Mouse (Mus musculus) adrenal gland, adult 18-20 months (tissue): Measurements from ENCODE around the gene Pdcl2. TPM values are rescaled to one million over a fixed set of nuclear protein-coding genes. Genes with fewer than 3 reads are reported as not detected.
A peak's percentile ranks its signal among the peaks of the same experiment; 100 is the strongest.

Experiments
- DNase-seq, 2 experiments: peaks; one replicate each; pipeline ENCODE4 v3.0.0; 2021 to 2022; ENCODE audit warnings: low spot score in 2 of 2
- long read RNA-seq, 2 experiments: library from polyadenylated mRNA; stranded (forward); transcript quantifications; one replicate each; pipeline ENCODE4 v2.0.0; 2021
- total RNA-seq, 2 experiments: library from RNA; stranded (reverse); gene quantifications; 1 replicate in 1 of 2; 2 replicates in 1 of 2; pipeline ENCODE4 v1.2.3; 2021

Gene Pdcl2
- total RNA-seq = not detected
- long read RNA-seq, experiment 1 = 0 reads
- long read RNA-seq, experiment 2 = 0 reads

DNA sequence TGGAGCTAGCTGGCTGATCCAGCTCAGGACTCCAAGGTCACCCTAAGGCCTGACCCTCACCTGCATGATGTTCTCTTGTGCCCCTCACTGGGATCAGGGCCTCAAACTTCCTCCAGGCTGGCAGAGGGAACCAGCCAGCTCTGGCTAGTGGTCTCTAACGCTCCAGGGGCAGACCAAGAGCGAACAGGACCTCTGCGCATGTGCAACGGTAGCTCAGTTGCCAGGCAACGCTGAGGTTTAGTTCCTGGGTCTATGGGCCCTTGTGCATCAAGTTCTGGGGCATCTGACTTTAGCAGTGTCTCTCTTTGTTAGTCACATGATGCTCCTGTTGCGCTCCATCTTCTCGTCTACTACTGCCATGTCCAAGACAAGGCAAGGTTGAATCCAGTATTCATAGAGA is at the start of gene Pdcl2:
Pdcl2 (minus strand) TSS at position 204 of the 400 bp plus-strand sequence.
- DNase-seq = no peak

DNA sequence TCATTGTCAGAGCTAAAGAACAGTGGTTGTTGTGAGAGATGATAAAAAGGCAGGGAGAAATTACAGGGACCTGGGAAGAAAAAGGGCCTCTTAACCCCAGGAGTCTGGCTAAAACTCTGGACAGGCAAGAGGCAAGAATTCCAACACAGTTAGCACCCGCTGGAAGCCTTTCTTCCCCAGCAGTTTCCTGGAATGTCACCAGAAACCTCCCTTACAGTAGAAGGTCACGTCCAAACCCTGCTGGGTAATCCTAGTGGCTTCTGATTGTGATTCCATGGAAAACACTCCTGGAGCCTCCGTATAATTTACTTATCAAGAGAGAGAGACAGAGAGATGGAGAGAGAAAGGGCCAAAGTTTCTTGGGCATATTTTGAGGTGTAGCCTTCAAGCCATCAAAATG is 48.3 kb upstream of the Pdcl2 start:
- no peak for DNase-seq

DNA sequence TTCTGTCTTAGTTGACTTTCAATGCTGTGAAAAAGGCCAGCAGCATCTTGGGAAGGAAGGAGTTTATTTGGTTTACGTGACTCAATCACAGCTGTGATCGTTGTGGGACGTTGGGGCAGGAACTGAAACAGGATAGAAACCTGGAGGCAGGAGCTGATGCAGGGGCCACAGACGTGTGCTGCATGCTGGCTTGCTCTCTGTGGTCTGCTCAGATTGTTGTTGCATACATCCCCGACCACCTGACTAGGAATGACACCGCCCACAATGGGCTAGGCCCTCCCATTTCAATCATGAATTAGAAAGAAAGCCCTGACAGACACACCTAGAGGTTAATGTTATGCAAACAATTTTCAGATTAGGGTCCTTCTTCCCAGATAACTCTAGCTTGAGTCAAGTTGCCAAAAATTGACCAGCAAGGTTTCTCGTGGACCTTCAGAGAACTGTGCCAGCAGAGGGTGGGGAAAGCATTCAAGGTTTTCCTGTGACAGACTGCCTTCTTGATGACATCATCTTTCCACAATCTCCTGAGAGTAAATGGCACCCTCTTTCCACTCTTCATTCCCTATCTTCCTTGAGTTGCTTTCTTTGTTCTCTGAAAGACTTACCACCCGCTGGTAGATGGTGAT is 38.4 kb upstream of the Pdcl2 start:
- DNase-seq = no peak

DNA sequence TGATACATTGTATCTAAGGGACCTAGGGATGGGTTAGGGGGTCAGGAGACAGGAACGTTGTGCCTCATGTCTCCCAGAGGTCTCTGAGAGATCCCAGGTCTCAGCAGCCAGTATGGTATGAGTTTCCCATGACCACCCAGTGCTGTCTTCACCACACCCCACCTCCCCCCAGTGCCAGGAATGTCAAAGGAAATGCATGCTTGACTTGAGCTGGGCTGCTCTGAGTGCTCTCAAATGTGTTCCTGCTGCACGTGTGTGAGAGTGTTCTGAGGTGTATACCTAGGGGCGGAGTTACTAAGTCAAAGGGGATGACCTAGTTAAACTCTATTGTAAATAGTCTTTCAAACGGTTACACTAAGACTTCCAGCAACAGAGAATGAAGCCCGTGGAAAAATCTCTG is 34.5 kb upstream of the Pdcl2 start:
- no peak for DNase-seq

GRCm38 (mm10) chr5:76363453-76364104 is 32.6 kb upstream of the Pdcl2 start, which contains the start of gene Nmu:
Nmu (minus strand) TSS chr5:76363788.
- DNase-seq = peak; percentile 8 to 21

DNA sequence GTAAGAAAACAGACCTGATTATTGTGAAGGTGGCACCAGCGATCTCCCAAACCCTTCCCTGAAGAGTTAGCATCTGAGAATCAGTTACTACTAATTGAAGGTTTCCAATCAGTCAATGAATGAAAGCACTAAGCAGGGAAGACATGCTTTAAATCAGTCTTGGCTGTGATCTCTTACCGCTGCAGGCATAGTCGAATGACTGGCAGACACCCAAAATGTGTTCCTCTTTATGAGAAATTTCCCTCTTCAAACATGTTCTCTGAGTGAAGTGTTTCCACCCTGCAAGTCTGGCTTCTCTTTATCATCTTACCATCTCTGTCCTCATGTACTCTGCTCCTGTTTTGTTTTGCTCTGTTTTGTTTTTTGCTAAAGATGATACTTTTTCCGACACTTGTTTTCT is 29.8 kb upstream of the Pdcl2 start:
- no peak for DNase-seq

DNA sequence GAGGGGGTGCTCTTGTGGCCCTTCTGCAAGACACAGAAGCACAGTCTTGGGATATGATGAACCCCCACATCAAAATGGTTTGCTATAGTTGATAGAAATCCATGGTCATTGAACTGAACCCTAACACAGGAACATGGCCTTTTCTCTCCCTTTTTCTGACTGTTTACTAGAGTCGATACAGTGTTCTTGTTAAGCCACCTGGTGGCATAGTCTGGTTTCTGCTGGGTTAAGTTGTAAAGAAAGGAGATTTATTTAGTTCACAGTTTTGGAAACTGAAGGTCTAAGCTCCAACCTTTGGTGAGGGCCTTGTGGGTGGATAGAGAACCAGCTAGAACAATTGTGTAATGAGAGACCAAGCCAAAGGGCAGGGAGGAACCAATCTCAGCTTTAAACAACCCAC is 29.1 kb upstream of the Pdcl2 start:
- DNase-seq = no peak

GRCm38 (mm10) chr5:76351953-76352611 is 21.1 kb upstream of the Pdcl2 start:
- no peak for DNase-seq

DNA sequence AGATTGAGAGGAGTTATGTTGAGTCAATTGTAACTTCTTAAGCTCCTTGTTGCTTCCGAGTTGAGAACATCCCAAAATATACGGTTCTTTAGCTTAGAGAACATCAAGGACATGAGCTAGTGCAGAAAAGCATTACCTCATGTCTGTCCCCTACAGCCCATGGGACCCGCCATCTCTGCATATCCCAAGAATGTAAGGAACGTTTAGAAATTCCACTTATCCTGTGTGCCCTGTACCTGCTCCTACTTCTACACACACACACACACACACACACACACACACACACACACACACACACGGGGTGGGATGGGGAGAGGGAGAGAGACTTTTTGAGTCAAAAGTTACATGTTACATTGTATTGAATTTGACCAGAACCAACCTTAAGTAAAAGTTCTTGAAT is 20.6 kb upstream of the Pdcl2 start:
- DNase-seq = no peak

- DNase-seq = no peak
These were observed 15.2 kb upstream of the Pdcl2 start for GRCm38 (mm10) chr5:76346137-76346536.

DNA sequence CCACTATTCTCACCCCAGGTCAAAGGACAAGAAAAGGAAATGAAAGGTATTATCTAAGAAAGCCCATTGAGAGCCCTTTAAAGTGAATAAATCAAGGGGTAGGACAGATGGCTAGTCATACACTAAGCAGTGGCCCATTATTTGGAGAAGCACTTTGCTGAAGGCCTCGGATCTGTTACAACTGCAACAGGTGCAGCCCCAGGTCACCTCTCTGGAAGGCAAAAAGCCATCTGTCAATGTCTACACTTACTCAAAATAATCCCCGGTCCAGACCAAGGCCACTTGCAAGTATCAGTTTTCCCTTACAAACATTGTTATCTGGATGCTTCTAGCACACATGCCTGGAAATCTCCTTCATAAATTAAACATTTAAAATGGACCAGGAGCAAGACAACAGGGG is 10.0 kb upstream of the Pdcl2 start:
- no peak for DNase-seq

- no peak for DNase-seq
These were observed 6.1 kb upstream of the Pdcl2 start for GRCm38 (mm10) chr5:76337100-76337499.

DNA sequence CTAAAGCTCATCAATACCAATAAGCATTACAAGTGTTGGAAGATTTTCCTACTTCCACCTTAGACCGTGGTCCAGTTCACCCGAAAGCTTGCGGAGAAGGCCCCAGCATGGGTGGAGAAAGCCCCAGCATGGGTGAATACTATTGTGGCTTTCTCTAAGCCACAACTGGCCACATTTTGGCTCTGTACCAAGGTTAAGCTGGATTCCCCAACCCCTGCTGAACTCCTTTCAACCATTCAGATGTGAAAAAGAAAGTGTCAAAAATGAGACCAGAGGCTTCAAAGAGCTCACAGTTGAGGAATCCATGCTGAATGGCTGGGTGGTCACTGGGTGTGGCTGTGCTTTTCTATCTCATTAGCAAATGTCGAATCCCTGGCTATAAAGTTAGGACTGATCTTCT is 2.9 kb upstream of the Pdcl2 start:
- no peak for DNase-seq

DNA sequence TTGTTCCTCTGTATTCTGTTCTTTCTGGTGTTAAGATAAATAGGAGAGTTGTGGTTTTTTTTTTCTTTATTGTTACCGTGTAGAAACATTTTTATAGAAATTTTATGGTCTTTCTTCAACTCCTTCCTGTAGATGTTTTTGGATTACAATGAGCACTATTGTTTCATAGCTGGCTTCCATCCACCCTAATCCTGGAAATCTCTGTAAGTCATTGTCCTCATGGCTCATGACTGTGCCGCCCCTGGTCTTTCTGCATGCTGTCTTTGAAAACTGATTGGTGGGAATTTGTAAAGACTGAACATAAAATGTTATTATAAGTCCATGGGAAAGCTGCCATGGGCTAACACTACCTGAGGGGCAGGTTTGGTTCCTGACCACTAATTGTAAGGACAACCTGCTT is 3.7 kb downstream of the Pdcl2 start:
- no peak for DNase-seq

DNA sequence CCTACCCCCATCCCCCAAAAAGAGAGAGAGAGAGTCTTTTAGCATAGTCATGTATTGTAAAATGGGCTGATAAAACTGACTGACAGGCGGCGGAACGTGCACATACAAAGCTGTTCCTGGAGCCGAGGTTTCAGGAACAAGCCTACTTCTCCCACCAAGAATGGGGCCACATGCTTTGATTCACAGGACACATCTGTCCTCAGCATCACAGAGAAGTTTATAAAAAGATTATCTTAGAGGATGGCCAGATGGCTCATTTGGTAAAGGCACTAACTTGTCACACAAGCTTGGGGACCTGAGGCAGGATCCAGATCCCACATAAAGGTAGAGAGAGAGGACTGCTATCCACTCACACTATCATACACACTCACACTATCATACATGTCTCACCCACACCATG is 5.8 kb downstream of the Pdcl2 start:
- DNase-seq = no peak

GRCm38 (mm10) chr5:76321249-76322196 is 9.4 kb downstream of the Pdcl2 start:
- no peak for DNase-seq

DNA sequence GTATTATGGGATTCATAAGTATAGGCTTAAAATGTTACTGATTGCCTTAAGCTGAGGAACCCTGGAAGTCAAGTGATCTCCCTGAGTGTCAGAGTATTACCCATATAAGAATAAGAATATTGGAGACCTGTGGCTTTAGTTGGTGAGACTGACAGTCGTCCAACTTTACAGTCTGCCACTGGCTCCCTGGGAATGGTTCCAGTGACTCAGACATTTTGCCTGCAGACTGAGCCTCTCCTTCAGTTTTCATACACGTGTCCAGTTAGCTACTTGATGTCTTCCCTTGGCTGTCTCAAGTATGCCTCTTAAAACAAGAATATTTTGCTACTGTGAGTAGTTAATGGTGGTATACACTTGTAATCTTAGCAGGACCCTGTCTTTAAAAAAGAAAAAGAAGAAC is 22.8 kb downstream of the Pdcl2 start:
- no peak for DNase-seq

- DNase-seq = no peak
These were observed 24.7 kb downstream of the Pdcl2 start for GRCm38 (mm10) chr5:76306261-76306660.

GRCm38 (mm10) chr5:76305616-76306015 is 25.3 kb downstream of the Pdcl2 start:
- DNase-seq = no peak

- peak; percentile 91 for DNase-seq
These were observed 26.3 kb downstream of the Pdcl2 start, which contains the start of gene Clock for GRCm38 (mm10) chr5:76304452-76305341. Clock (minus strand) TSS chr5:76304792.
